Mouse (Mus musculus) kidney, adult 11 months (tissue): ENCODE results near the gene Zdhhc17.
A peak's percentile ranks its signal among the peaks of the same experiment; 100 is the strongest.

ENCODE experiments used
- DNase-seq: peaks from one replicate; pipeline ENCODE4 v3.0.0; 2022

Zdhhc17 gene

DNA sequence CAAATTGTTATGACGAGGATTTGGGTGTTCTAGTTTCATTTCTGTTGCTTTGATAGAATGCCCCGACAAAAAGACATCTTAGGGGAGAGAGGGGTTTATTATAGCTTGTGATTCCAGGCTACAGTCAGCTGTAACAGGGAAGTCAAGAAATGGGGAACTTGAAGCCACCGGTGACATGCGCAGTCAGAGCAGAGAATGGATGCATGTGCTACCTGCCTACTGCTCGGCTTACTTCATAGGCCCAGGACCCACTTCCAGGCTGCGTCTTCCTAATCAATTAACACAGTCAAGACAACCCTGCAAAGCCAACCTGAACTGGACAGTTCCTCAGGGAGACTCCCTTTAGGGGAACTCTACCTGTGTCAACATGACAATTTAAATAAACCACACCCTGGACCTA lies 5.7 kb downstream of the Zdhhc17 start:
- no peak for DNase-seq

DNA sequence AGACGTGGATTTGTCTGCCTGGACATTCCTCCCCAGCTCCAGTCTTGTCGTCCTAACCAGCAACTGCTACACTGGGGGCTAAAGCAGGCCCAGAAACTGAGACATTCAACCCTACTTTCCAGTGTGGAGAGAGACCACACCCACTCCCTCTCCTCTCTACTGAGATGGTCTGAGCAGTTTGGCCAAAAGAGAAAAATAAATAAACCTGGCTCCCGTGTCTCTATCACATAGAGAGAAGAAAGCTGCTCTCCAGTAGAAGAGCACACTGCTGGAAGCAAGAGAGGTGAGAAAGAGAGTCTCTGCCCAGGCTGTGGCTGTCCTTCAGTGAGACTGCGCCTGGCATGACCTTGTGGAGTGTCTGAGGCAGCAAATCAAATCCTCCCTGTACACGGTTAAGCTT lies 10.7 kb downstream of the Zdhhc17 start:
- DNase-seq = no peak

DNA sequence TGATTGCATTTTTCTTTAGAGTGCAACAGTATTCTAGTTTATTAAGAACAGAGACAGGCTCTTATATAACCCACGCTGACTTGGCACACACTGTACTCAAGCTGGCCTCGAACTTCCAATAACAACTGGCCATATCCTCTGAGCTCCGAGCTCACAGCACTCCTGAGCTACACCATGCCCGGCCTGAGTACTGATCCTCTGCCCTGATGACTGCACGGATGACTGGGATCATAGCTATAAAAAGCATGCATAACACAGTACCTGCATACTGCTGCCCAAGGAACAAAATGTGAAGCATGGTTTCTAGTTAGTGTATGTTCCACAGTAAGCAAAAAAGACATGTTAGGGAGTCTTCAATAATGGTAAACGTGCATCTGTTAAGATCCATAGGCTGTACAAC lies 12.8 kb downstream of the Zdhhc17 start:
- DNase-seq = no peak

DNA sequence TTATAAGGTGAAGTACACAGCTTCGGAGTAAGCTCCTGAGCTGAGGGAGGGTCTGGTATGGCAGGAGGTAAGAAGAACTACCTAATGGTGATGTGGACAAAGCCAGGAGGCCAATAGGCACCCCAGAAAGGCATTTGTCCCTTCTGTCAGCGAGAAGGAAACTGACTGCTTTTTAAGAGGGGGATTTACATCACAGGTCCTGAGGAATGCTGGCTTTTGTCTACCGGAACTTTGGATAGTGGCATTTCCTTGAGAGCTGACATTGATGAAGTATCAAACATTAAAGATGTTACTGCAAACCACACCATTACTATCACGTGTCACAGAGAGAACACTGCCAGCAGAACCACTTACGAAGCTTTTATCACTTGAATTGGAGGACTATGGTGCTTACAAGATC lies 15.2 kb downstream of the Zdhhc17 start:
- DNase-seq = no peak

DNA sequence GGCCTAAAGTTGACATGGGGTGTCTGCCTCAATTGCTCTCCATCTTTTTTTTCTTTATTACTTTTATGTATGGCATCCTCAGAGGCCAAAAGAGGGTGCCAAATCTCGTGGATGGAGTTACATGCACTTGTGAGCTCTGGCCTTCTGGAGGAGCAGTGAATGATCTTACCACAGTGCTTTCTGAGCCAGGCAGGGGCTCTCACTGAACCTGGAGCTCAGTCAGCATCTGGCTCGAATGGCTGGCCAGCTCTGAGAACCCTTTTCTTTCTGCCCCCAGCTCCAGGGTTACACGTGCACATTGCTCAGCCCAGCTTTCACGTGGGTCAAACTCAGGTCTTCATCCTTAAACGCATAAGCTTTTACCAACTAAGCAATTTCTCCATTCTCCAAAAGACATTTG lies 16.7 kb downstream of the Zdhhc17 start:
- DNase-seq = peak; percentile 42

DNA sequence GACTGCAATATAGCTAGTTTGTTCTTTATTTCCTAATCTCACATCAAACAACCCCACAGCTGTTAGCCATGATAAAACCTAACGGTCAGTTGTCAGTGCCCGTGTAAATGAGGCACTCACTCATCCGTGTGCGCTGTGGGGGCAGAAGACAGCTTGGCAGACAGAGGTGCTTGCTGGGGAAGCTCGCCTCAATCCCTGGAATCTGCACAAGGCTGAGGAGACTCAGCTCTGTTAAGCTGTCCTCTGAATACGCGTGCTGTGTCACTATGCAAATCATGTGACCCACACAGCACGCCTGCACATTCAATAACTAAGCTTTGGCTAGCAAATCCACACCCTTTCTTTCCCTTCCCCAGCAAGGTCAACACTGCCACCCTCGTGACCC lies 17.9 kb downstream of the Zdhhc17 start:
- DNase-seq = peak; percentile 38

DNA sequence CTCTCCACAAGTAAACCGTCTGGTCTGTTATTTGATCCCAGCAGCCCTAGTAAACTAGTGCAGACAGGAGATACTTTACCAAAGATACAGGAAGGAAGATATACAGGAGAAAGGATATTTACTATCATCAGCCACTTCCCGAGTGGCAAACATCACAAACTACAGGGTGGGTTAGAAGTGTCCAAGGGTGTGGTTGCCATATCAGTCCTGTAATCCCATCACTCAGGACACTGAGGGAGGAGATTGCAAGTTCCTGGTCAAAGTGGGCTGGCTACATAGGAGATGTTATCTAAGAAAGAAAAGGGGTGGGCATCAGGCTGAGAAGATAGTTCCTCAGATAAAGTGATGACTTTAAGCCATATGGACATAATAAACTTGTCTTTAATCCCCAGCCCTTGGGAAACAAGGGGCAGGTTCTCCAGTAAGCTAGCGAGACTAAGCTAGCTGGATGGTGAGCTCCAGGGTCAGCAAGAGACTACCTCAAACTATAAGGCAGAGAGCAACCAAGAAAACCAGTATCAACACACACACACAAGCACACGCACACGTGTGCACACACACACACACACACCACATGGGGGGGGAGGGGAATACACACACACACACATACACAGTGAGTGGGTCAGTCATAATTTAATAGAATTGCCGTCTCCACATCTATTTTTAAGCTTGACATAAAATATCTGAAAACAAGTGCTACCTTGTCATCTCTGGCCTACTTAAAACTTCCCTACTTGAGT lies 18.5 kb downstream of the Zdhhc17 start:
- DNase-seq = no peak

DNA sequence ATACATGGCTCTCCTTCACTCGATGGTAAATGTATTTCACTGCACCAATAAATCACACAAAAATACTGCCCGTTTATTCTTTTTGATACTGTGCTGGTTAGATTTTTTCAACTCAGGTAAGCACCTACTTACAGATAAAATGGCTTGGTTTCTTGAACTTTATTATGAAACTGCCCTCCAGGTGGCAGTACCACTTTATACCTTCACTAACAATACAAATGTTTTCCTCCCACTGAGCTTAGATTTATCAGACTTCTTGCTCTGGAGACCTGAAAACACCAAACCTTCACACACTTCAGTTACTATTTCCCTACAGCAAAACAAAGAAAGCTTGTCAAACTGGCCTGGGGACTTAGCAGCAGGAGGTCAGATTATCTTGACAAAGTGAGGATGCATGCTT lies 20.2 kb downstream of the Zdhhc17 start:
- DNase-seq = no peak

DNA sequence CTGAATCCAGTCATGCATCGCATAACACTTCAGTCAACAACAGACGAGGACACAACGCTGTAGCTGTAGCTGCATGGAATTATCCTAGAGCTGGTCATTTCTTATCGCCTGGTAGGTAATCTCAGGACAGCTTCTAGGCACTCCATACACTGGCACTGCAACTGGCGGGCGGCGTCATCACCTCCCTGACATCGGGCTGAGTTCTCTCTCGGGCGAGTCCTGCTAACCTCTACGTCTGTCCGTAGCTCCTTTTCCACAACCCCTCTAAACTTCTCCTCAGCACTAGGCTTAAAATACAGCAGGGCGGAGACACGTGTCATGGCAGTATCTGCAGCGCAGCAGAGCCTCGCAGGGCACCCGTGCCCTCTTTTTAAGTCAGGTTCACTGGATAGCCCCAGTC lies 23.3 kb downstream of the Zdhhc17 start:
- DNase-seq = no peak

DNA sequence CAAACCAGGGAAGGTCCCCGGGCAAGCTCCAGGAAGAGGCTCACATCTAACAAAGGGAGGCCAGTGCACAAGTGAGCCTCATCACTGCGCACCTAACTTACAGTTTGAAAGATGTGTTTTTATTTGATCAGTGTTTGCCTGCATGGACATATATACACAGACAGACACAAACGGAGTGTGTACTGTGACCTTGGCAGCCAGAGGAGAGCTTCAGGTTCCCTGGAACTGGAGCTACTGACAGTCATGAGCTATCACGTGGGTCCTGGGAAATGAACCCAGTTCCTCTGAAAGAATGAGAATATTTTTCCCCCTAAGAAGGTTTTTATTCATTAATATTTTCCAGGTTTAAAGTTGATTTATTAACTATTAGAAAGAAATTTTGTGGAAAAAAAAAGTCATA lies 27.2 kb downstream of the Zdhhc17 start:
- peak; percentile 26 for DNase-seq

DNA sequence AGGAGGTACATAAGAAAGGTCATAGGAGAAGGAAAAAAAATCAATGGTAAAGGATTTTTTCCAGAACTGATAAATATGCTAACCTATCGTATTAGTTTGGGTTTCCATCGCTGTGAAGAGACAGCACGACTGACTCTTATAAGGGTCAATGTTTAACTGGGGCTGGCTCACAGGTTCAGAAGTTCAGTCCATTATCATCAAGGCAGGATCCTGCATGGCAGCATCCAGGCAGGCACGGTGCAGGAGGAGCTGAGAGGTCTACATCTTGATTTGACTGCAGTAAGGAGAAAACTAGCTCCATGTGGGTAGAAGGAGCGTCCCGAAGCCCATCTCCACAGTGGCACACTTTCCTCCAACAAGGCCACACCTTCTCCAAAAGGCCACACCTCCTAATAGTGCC lies 29.5 kb downstream of the Zdhhc17 start:
- DNase-seq = peak; percentile 40

DNA sequence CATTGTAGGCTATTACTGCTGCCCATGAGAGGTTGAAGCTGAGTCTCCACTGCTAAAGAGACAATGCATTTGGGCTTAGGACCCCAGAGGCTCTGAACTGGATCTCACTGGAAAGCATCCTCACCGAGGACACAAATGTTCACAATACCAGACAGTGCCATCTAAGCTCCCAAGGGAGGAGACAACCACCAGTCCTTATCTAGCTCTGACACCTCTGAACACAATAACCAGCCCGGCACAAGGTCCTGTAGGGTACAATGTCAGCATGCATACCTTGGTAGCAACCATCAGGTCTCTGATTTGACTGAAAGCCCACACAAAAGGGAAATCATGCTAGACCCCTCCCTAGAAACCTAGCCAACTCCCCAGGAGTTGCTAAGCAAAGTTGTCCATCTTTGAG lies 30.5 kb downstream of the Zdhhc17 start:
- DNase-seq = no peak

DNA sequence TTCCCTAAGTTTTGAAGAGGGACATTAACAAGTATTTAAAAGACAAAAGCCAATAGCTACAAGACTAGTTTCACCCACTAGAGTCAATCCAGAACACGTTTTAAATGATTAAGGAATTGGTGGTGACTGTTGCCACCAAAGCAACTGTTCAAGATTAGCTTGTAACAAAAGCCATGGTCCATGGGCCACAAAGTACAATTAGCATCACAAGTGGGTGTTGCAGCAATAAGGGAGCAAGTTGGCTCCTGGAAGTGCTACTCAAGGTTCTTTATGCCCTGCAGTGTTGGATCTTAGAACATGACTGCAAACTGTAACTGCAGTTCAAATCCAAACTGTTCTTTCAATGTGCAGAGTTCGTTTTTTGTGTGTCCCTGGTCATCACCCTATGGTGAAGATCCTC lies 32.6 kb downstream of the Zdhhc17 start:
- no peak for DNase-seq

DNA sequence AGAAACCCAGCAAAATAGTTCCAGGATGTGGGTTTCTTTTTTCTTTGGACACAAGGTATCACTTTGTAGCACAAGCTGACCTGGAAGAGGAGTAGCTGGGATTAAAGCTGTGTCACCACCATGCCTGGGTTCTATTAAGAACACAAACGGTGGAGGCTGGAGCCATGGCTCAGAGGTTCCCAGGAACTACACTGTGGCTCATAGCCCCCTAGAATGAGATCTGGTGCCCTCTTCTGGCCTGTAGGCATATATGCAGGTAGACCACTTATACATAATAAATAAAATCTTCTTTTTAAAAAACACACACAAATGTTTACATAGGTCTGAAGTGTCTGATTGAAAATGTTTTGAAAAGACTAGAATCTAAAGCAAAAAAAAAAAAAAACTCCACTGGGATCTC lies 33.9 kb downstream of the Zdhhc17 start:
- DNase-seq = no peak

DNA sequence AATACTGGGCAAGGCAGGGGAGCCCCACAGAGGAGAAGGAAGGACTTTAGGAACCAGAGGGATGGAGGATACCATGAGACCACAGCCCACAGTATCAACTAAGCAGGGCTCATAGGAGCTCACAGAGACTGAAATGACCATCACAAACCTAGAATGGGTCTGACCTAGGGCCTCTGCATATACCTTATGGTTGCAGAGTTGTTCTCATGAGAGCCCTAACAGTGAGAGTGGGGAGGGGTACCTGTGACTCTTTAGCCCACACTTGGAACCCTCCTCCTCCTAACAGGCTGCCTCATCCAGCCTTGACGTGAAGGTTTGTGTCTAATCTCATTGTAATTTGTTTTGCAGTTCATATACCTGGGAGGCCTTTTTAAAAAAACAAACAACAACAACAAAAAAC lies 35.1 kb downstream of the Zdhhc17 start:
- DNase-seq = no peak

DNA sequence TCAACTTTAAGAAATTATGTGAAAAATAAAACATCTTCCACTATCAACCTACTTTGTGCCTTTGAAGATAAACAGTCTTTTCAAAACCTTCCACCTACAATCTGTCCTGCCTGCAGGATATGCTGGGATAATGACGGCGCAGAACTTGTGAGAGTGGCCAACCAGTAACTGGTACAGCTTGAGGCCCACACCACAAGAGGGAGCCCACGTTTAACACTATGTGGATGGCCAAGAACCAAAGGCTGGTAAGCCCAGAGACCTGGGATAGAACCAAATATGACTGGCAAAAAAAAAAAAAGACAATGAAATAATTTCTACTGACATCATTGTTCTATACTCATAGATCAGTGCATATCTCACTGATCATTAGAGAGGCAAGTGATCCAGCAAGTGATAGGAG lies 35.5 kb downstream of the Zdhhc17 start:
- DNase-seq = peak; percentile 40

DNA sequence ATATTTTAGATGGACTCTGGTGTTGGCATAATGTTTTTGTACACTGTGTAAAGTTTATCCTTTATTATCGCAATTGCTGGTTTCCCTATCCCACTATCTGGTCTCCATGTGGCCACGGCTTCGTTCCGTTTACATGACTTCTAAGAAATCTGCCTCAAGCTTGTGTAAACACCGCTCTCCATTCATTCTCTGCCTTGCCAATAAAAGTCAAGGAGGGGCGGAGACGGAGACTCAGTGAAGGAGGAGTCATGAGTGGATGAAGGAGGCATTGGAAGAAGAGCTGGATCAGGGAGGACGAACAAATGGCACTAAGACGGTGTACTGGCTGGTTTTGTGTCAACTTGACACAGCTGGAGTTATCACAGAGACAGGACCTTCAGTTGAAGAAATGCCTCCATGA lies 37.9 kb downstream of the Zdhhc17 start:
- no peak for DNase-seq

DNA sequence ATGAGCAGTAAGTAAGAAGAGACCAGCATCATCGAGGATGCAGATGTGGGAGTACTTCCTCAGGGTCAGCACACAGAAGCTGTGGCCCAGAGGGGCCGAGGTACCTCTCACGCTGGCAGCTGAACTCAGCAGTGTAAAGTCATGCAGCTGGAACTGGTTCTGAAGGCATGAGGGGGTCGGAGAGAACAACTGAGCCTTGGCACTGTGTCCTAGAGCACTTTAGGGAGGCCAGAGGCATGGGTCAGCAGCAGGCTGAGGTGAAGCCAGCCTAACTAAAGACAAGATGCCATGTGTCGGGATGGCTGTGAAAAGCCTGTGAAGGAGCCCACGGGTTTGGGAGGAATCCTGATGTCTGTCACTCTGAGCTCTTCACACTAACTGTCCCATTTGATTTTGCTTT lies 38.5 kb downstream of the Zdhhc17 start:
- DNase-seq = no peak

DNA sequence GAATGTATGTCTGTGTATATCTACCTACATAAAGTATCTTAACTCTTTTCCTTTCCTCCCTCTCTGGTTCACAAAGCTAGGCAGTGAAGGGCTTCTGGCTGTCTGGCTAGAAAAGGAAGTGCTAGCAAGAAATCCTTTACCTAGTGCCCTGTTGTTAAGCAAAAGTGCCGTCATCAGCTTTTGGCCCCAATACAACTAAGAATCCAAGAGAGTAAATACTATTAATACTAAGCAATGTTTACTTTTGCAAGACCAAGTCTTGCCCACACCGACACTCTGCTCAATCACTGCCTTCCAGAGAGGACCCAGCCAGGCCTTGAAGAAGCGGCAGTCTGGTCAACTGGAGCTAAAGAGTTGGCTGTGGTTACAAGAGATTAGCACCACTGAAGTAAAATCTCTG lies 38.9 kb downstream of the Zdhhc17 start:
- no peak for DNase-seq

DNA sequence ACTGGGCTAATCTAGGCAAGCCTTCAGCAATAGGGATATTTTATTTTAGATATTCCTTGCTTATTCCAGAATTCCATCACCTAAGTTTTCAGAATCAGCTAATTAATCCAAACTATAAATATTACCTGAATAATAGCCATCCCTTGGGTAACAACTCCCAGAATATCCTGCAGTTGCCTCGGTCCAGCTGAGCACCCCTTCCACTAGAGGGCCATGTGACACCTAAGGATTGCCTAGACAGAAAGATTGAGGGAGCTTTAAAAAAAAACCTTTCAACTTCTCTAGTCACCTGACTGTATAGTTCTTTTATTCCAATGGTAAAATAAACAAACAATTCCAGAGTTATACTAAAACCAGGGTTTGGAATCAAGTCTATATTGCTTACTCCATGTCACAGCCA lies 47.8 kb downstream of the Zdhhc17 start:
- no peak for DNase-seq

DNA sequence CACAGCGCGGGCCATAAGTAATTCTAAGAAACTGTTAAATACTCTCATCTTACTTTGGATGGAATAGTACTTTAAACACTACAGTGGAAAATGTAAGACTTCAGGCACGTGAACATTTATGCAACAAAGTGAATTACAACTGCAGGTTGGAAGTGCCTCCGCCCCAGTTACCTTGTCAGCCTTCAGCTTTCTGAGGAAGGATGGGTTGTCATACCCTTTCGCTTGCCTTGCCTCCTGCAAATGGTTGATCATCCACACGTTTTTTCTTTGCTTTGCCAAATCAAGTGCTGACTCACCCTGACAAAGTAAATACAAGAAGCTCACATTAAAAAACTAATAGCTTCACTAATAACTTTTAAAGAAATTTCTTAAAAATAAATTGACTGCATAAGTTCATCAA lies 49.1 kb downstream of the Zdhhc17 start:
- DNase-seq = no peak

DNA sequence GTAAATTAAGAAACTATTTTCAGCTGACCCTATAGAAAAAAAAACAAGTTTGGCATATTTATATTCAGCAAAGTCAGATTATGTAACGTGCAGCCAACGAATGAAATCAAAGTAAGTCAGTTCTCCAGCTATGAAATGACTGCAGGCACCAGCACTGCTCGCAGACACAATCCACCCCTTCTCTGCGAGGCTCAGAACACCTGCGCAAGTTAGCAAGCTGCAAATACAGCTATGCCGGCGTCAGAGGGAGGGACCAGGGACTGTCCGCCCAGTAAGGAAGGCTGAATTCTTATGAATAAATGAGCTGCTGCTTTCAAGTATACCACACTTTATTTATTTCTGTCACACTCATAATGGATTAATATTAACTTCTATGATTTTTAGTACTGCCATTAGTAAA lies 50.2 kb downstream of the Zdhhc17 start:
- DNase-seq = no peak

DNA sequence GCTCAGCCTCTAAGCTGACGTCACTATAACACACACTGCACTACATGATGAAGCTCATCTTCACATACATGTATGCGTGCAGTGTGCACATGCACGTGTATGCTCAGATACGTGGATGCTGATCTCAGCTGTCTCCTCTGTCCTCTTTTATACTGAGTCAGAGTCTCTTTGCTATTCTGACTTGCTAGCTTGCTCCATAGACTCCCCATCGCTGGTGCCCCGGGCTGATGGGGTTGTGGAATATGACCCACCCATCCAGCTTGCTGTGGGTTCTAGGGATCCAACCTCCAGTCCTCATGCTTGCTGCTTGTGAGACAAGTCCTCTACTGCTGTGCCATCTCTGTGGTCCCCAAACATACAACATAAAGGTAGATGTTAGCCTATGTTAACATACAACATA lies 51.1 kb downstream of the Zdhhc17 start:
- no peak for DNase-seq

DNA sequence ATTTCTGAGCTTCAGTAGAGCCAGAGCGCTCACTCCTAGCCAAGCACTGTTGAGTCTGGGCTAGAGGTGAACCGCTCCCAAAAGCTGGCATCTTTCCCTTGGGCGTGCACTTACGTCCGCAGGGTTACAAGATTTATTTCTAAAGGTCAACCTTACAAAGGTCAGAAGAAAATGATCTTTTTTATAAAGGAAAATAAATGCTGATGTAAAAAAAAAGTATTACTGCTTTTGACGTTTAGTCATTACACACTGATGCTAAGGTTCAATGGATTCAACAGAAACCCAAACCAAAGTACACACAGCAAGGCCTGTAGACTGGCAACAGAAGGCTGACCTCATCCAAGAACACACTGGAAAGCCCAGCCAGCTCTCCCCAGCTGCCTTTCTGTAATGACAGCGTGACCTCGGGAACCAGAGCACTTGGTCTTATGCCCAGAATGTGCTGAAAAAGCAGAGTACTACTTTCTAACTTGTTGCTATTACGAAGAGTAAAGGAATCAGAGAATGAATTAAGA lies 56.9 kb downstream of the Zdhhc17 start:
- DNase-seq = peak; percentile 97

DNA sequence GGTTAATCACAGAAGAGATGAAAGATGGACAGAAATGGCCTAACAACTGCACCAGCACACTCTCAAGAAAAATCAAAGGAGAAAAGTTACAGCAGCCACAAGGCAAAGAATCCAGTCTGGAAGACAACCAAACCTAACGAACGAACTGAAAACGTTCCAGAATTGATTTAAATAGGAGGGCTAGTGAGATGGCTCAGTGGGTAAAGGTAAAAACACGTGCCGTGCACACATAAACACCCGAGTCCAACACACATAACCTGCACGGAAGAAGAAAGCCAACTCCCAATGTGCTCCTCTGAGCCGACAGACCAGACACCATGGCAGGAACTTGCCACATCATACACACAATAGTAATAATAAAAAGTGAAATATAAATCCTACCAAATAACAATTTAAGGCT lies 57.7 kb downstream of the Zdhhc17 start:
- DNase-seq = no peak
